Mouse (Mus musculus): ENCODE measurements around the gene Olfr429. TPM values are rescaled to one million over a fixed set of nuclear protein-coding genes. Genes with fewer than 3 reads are reported as not detected.

Gene Olfr429
- polyA plus RNA-seq, 1 experiment from 2014 or later = not detected

DNA sequence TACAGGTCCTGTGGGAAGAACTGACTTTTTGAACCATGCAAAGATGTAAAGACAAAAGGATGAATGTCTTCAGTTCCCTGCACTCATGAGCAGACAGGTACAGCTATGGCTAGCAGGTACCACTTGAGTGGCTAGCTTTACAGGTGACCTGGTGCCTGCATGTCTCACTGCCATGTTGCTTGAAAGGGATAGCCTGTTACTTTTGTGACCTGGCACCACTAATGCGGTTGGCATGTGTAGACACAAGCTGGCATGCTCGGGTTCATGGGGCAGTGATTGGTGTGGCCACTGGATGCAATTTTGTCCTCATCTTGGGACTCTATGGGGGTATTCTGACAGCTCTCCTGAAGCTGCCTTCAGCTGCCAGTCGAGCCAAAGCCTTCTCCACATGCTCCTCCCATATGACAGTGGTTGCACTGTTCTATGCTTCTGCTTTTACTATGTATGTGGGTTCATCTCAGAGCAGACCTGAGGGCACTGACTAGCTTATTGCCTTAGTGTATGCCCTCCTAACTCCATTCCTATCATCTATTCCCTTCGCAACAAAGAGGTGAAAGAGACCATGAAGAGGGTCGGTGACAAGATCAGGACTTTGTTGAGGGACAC, 32.1 kb upstream of the Olfr429 start:
- 70% methylated on average over 5 of the region's 5 CpGs for WGBS
- no peak for ATAC-seq (ENCODE audit: extremely low read depth, insufficient number of reproducible peaks, low FRiP score, low TSS enrichment)
- H3K4me1 ChIP-seq = no peaks in the 10 kb centered on the region

DNA sequence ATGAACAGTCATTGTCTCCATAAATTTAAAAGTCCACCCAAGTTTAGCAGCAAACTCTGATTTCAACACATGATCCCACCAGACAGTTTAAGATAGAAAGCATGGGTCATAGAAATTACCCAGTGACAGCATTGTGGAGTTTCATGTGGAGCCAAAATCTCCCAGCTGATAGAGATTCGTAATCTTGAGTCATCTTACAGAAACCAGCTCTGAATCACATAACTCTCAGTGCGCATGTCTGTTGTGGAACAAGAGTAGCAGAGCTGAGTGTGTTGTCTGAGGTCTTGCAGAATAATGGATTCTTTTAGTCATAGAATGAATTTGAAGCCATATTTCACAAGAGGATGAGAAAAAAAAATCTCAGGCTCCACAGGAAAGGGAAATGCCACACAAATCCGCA, 31.1 kb upstream of the Olfr429 start:
- Histone ChIP-seq H3K4me3 (no peak overlapping the region), H3K9ac (no peak overlapping the region), H3K4me1 (no peaks in the 10 kb centered on the region), H3K36me3 (no peaks in the 10 kb centered on the region), H3K27me3 (replicated peaks) (no peaks in the 10 kb centered on the region), H3K9me3 (no peaks in the 10 kb centered on the region), H3K4me2 (no peak overlapping the region), H3K27ac (replicated peaks) (no peak overlapping the region)
- 79% methylated on average over 3 of the region's 3 CpGs for WGBS
- no peak for ATAC-seq (ENCODE audit: extremely low read depth, insufficient number of reproducible peaks, low FRiP score, low TSS enrichment)

More for the DNA sequence above, 32.1 kb upstream of the Olfr429 start:
- H3K4me3 ChIP-seq = no peak overlapping the region
- H3K9me3 ChIP-seq = no peaks in the 10 kb centered on the region
- no peaks in the 10 kb centered on the region for H3K27me3 ChIP-seq (replicated peaks)
- no peaks in the 10 kb centered on the region for H3K36me3 ChIP-seq
- no peak overlapping the region for H3K27ac ChIP-seq (replicated peaks)
- H3K9ac ChIP-seq = no peak overlapping the region
- no peak overlapping the region for H3K4me2 ChIP-seq

DNA sequence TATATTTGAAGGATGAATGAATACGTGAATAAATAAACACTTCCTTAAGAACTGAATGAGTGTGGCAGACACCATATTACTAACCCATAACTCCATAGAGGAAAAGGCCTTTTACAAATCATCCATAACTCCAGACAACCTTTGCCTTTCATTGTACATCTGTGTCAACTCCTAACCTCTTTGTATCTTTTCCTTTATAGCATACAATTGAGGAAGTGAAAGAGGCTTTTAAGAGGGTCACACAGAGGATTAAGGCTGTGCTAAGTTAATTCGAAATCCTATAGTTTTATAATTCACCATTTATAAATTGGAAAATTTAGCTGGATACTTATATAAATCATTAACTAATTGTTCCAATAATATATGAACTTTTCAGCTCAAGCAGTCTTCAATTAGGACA, 28.9 kb upstream of the Olfr429 start:
- no peaks in the 10 kb centered on the region for H3K27me3 ChIP-seq (replicated peaks)
- ATAC-seq (ENCODE audit: extremely low read depth, insufficient number of reproducible peaks, low FRiP score, low TSS enrichment) = no peak
- H3K4me2 ChIP-seq = no peak overlapping the region
- H3K27ac ChIP-seq (replicated peaks) = no peak overlapping the region
- no peaks in the 10 kb centered on the region for H3K9me3 ChIP-seq
- no peaks in the 10 kb centered on the region for H3K4me1 ChIP-seq
- WGBS = 66% methylated on average over 2 of the region's 2 CpGs
- H3K36me3 ChIP-seq = no peaks in the 10 kb centered on the region
- H3K4me3 ChIP-seq = no peak overlapping the region
- no peak overlapping the region for H3K9ac ChIP-seq

DNA sequence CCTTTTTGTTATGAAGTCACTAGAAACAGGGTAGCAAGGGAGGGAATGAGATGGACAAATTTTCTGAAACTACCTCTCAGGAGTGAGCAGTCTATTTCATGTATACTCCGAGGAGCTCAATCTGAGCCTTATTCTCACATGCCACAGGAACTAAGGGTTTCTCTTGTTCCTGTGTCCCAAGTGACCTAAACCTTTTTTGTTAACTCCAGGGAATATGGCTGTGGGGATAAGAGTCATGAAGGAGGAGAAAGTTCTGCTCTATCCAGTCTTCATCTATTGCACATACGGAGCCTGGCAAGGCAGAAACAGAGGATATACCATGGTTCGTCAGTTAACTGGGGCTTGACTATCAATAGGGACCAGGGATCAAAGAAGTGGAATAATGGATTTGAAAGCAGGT, 17.8 kb upstream of the Olfr429 start, which contains the start of gene Olfr430:
Olfr430 (plus strand) TSS at position 301 of the 400 bp plus-strand sequence.
- WGBS = 77% methylated on average over 3 of the region's 3 CpGs
- Histone ChIP-seq H3K27ac (replicated peaks) (no peak within 1 kb of the TSS), H3K27me3 (replicated peaks) (no peaks in the 10 kb centered on the region), H3K9me3 (no peaks in the 10 kb centered on the region), H3K36me3 (no peaks in the 10 kb centered on the region), H3K4me3 (no peak within 1 kb of the TSS), H3K9ac (no peak within 1 kb of the TSS), H3K4me1 (no peaks in the 10 kb centered on the region), H3K4me2 (no peak within 1 kb of the TSS)
- ATAC-seq (ENCODE audit: extremely low read depth, insufficient number of reproducible peaks, low FRiP score, low TSS enrichment) = no peak

DNA sequence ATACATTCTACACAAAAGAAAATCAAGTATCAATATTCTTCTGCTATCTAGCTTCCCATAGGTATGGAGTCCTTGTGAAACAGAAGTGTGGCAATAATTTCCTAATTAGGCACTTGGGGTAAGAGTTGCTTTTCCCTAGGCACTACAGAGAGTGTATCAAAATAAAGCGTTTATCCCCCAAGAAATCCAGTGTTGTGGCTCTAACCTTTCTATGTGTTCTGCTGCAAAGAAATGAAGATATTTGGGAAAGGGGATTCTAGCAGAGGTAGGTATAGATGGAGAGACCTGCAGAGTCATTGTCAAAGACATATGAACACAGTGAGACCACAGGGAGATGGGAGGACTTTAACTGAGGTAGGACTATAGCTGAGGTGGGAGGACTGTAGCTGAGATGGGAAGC, 12.5 kb downstream of the Olfr429 start, which contains the start of gene Olfr427:
Olfr427 (plus strand) TSS at position 301 of the 400 bp plus-strand sequence.
- Histone ChIP-seq H3K36me3 (no peaks in the 10 kb centered on the region), H3K4me1 (no peaks in the 10 kb centered on the region), H3K27me3 (replicated peaks) (no peaks in the 10 kb centered on the region), H3K27ac (replicated peaks) (no peak within 1 kb of the TSS), H3K9ac (no peak within 1 kb of the TSS), H3K4me3 (no peak within 1 kb of the TSS), H3K9me3 (no peaks in the 10 kb centered on the region), H3K4me2 (no peak within 1 kb of the TSS)
- 87% methylated on average over 1 of the region's 1 CpGs for WGBS
- no peak for ATAC-seq (ENCODE audit: extremely low read depth, insufficient number of reproducible peaks, low FRiP score, low TSS enrichment)

DNA sequence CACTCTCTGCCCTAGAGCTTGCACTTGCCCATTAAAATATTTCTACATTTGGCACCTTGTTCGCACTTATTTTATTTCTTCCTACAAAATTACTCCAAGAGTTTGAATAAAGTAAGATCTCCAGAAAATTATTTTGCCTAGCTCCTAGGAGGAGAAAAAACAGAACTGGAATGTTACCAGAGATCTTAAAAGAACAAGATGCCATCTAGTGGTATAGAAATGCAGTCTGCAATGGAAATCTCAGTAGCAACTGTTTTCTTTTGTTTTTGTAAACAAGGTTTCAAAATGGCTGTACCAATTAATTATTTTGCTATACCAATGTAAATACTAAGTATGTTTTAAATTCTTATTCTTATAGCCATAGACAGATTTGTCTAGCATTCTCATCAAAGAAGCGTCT, 19.6 kb downstream of the Olfr429 start:
- no peak overlapping the region for H3K27ac ChIP-seq (replicated peaks)
- ATAC-seq (ENCODE audit: extremely low read depth, insufficient number of reproducible peaks, low FRiP score, low TSS enrichment) = no peak
- no peak overlapping the region for H3K4me2 ChIP-seq
- 47% methylated on average over 2 of the region's 2 CpGs for WGBS
- no peaks in the 10 kb centered on the region for H3K4me1 ChIP-seq
- H3K9me3 ChIP-seq = no peaks in the 10 kb centered on the region
- no peak overlapping the region for H3K9ac ChIP-seq
- no peaks in the 10 kb centered on the region for H3K36me3 ChIP-seq
- no peak overlapping the region for H3K4me3 ChIP-seq
- no peaks in the 10 kb centered on the region for H3K27me3 ChIP-seq (replicated peaks)

DNA sequence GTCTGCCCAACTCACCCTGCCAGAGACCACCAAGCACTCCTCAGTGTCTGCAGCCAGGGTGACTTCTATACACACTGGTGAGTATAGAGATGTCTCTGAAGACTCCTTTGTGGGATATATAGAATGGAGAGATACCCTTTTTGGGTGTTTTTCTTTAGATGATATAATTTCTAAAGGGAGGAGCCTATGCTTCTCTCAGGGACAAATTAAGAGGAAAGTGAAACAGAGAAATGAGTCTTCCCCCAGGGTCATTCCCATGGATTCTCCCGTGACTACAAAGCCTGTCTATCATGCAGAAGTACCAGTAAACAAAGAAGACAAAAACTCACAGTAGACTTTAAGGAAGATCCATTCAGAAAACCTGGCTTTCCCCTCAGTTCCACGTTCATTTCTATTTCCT, 36.9 kb downstream of the Olfr429 start, which contains the start of gene Olfr231:
Olfr231 (minus strand) TSS at position 101 of the 400 bp plus-strand sequence.
- H3K4me2 ChIP-seq = no peak within 1 kb of the TSS
- H3K36me3 ChIP-seq = no peaks in the 10 kb centered on the region
- H3K4me3 ChIP-seq = no peak within 1 kb of the TSS
- no peaks in the 10 kb centered on the region for H3K9me3 ChIP-seq
- WGBS = 57% methylated on average over 2 of the region's 2 CpGs
- H3K4me1 ChIP-seq = no peaks in the 10 kb centered on the region
- H3K9ac ChIP-seq = no peak within 1 kb of the TSS
- no peak for ATAC-seq (ENCODE audit: extremely low read depth, insufficient number of reproducible peaks, low FRiP score, low TSS enrichment)
- H3K27ac ChIP-seq (replicated peaks) = no peak within 1 kb of the TSS
- no peaks in the 10 kb centered on the region for H3K27me3 ChIP-seq (replicated peaks)

DNA sequence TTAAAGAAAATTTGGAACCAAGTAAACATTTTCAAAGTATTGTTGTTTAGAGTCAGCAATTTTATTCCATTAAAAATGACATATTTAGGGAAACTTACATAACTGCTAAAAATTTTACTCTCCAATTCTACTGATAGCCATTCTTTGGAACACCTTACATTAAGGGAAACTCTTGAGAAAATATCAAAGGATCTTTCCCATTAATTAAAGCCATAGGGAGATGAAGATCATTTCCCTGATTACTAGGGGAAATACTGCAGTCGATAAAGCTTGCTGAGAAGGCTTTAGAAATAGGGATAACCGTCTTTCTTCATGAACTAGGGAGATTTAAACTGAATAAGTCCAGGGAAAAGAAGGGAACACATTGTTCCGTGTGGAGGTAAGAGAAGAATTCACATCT, 47.1 kb downstream of the Olfr429 start, which contains the start of gene Olfr424:
Olfr424 (plus strand) TSS at position 301 of the 400 bp plus-strand sequence.
- H3K9me3 ChIP-seq = no peaks in the 10 kb centered on the region
- H3K36me3 ChIP-seq = no peaks in the 10 kb centered on the region
- 78% methylated on average over 3 of the region's 3 CpGs for WGBS
- H3K4me3 ChIP-seq = no peak within 1 kb of the TSS
- no peaks in the 10 kb centered on the region for H3K27me3 ChIP-seq (replicated peaks)
- no peak for ATAC-seq (ENCODE audit: extremely low read depth, insufficient number of reproducible peaks, low FRiP score, low TSS enrichment)
- H3K4me2 ChIP-seq = no peak within 1 kb of the TSS
- H3K9ac ChIP-seq = no peak within 1 kb of the TSS
- H3K27ac ChIP-seq (replicated peaks) = no peak within 1 kb of the TSS
- no peaks in the 10 kb centered on the region for H3K4me1 ChIP-seq

DNA sequence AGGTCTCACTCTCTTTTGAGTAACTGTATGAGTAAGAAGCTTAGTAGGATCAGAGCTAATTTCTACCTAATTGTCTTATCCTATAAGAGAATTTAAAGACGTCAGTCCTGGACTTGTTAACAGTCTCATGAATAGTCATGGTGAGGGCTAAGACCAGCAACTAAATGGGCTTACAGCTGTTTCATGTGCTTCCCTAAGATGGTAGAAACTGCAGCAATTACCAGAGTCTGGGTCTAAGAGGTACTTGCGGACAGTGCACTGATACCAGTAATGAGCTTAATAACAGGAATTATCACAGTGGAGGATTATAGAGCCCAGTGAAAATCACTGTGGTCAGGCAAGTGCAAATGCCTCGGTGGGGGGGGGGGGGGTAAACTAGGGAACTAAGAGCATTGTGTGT, 47.9 kb downstream of the Olfr429 start:
- H3K4me1 ChIP-seq = no peaks in the 10 kb centered on the region
- no peaks in the 10 kb centered on the region for H3K27me3 ChIP-seq (replicated peaks)
- H3K9me3 ChIP-seq = no peaks in the 10 kb centered on the region
- no peaks in the 10 kb centered on the region for H3K36me3 ChIP-seq
- 64% methylated on average over 3 of the region's 3 CpGs for WGBS
- no peak overlapping the region for H3K4me2 ChIP-seq
- ATAC-seq (ENCODE audit: extremely low read depth, insufficient number of reproducible peaks, low FRiP score, low TSS enrichment) = no peak
- no peak overlapping the region for H3K27ac ChIP-seq (replicated peaks)
- no peak overlapping the region for H3K9ac ChIP-seq
- H3K4me3 ChIP-seq = no peak overlapping the region

Other genes starting within 250 kb of the Olfr429 start
- gene Ifi211, start 171.3 kb upstream of the Olfr429 start, polyA plus RNA-seq (2015; fragmentation: Nextera tagmentation; extraction: Ambion mirVana) = 3.6 and 3.9 TPM in 2 replicates
- 3.2 and 4.1 TPM in 2 replicates for gene Mndal, start 141.8 kb upstream of the Olfr429 start, polyA plus RNA-seq (2015; fragmentation: Nextera tagmentation; extraction: Ambion mirVana)
- gene Ifi203, start 141.7 kb upstream of the Olfr429 start, polyA plus RNA-seq (2015; fragmentation: Nextera tagmentation; extraction: Ambion mirVana) = 0.52 TPM in 2 replicates
- gene Ifi202b, start 101.6 kb upstream of the Olfr429 start, polyA plus RNA-seq (2015; fragmentation: Nextera tagmentation; extraction: Ambion mirVana) = not detected in 2 replicates
- gene Ifi205, start 52.5 kb upstream of the Olfr429 start, polyA plus RNA-seq (2015; fragmentation: Nextera tagmentation; extraction: Ambion mirVana) = 1.4 and 2.6 TPM in 2 replicates
- gene Olfr433, start 43.6 kb upstream of the Olfr429 start, polyA plus RNA-seq (2015; fragmentation: Nextera tagmentation; extraction: Ambion mirVana) = not detected in 2 replicates
- not detected in 2 replicates for gene Olfr432, start 35.1 kb upstream of the Olfr429 start, polyA plus RNA-seq (2015; fragmentation: Nextera tagmentation; extraction: Ambion mirVana)
- gene Olfr430, start 17.7 kb upstream of the Olfr429 start, polyA plus RNA-seq (2015; fragmentation: Nextera tagmentation; extraction: Ambion mirVana) = not detected in 2 replicates
- not detected in 2 replicates for gene Olfr427, start 12.6 kb downstream of the Olfr429 start, polyA plus RNA-seq (2015; fragmentation: Nextera tagmentation; extraction: Ambion mirVana)
- gene Olfr231, start 36.8 kb downstream of the Olfr429 start, polyA plus RNA-seq (2015; fragmentation: Nextera tagmentation; extraction: Ambion mirVana) = not detected in 2 replicates
- gene Olfr424, start 47.2 kb downstream of the Olfr429 start, polyA plus RNA-seq (2015; fragmentation: Nextera tagmentation; extraction: Ambion mirVana) = not detected in 2 replicates
- gene Olfr420, start 71.3 kb downstream of the Olfr429 start, polyA plus RNA-seq (2015; fragmentation: Nextera tagmentation; extraction: Ambion mirVana) = 0.14 TPM in 1 of 2 replicates, not detected in the other
- 2.4 TPM in 2 replicates for gene Spta1, start 88.4 kb downstream of the Olfr429 start, polyA plus RNA-seq (2015; fragmentation: Nextera tagmentation; extraction: Ambion mirVana)
- not detected in 2 replicates for gene Olfr419, start 167.7 kb downstream of the Olfr429 start, polyA plus RNA-seq (2015; fragmentation: Nextera tagmentation; extraction: Ambion mirVana)
- gene Mptx1, start 246.2 kb downstream of the Olfr429 start, polyA plus RNA-seq (2015; fragmentation: Nextera tagmentation; extraction: Ambion mirVana) = not detected in 2 replicates

All from heart, embryonic 13.5 days (tissue).